Mouse (Mus musculus) small intestine, adult 2 months (tissue): ENCODE data around the gene Dynlrb1.

Experiments used
- CTCF ChIP-seq: fragments of 200-500 bp; IDR thresholded peaks from 2 replicates; pipeline ENCODE4 v1.5.1; 2012; ENCODE audit warnings: low read depth, mild to moderate bottlenecking, control low read depth, inconsistent platforms, low read length, moderate library complexity, mixed read lengths; ENCODE audit not compliant: insufficient replicate concordance, insufficient read length; ENCODE audit errors: extremely low read depth
- POLR2A ChIP-seq: fragments of 200-500 bp; IDR thresholded peaks from 2 replicates; pipeline ENCODE4 v1.6.1; 2012; ENCODE audit warnings: low read depth, mild to moderate bottlenecking, control low read depth, inconsistent platforms, low read length, moderate library complexity

DNA sequence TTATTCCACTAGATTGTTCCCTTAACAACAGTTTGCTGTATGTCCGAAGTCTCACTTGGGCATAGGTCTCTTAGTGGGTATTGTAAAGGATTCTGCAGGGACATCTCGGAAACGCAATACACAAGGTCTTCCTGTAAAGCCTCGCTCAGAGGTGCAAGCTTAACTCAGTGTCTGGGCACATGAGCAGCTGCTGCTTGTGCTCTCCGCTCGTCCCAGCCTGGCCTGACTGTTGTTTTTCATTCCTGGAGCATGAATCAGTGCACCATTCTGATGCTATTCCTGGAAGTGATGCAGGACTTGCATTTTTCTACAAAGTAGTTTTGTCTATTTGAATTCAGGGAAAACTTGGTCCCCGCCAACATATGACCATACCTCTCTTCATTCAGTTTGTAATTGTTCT is 11.6 kb upstream of the Dynlrb1 start:
- TF ChIP-seq CTCF (no peak), POLR2A (no peak)
